Mouse (Mus musculus) kidney, postnatal 4 days (tissue): ENCODE results near the gene Dgkg.

Experiments
- DNase-seq, 2 experiments: peaks; one replicate each; pipeline ENCODE4 v3.0.0; 2021; ENCODE audit warnings: mixed read lengths in 2 of 2

Dgkg gene

GRCm38 (mm10) chr16:22431335-22431734 lies 225.7 kb downstream of the Dgkg start:
- DNase-seq = no peak

- peak; percentile 40 to 48 for DNase-seq
These were observed 226.6 kb downstream of the Dgkg start for GRCm38 (mm10) chr16:22430211-22430951.

GRCm38 (mm10) chr16:22429377-22429776 lies 227.6 kb downstream of the Dgkg start:
- DNase-seq = no peak

- peak; percentile 82 to 90 for DNase-seq
These were observed 228.1 kb downstream of the Dgkg start for GRCm38 (mm10) chr16:22428853-22429341.

- DNase-seq = no peak
These were observed 230.2 kb downstream of the Dgkg start for GRCm38 (mm10) chr16:22426866-22427265.

- DNase-seq = no peak
These were observed 234.8 kb downstream of the Dgkg start for GRCm38 (mm10) chr16:22422256-22422655.
